Mouse (Mus musculus) midbrain, embryonic 12.5 days (tissue): ENCODE measurements around the gene Fer. TPM values are rescaled to one million over a fixed set of nuclear protein-coding genes. Genes with fewer than 3 reads are reported as not detected.

Experiments used
- ATAC-seq: fragments of 200-750 bp; cut with Nextera tagmentation; 2 replicates; pipeline ENCODE4 v1.8.0; 2017; ENCODE audit warnings: low read depth, moderate TSS enrichment, moderate library complexity; ENCODE audit not compliant: low FRiP score
- H3K27ac ChIP-seq: fragments of 300-500 bp; sonication (generic); replicated peaks from 2 replicates; pipeline ENCODE4 v1.5.1; 2016; ENCODE audit warnings: mild to moderate bottlenecking
- H3K27me3 ChIP-seq: fragments of 300-500 bp; sonication (generic); 2 replicates; pipeline ENCODE4 v1.6.1; 2016; ENCODE audit warnings: mild to moderate bottlenecking
- H3K36me3 ChIP-seq: fragments of 300-500 bp; sonication (generic); 2 replicates; pipeline ENCODE4 v1.6.1; 2016
- H3K4me1 ChIP-seq: fragments of 300-500 bp; sonication (generic); 2 replicates; pipeline ENCODE4 v1.6.1; 2016
- H3K4me2 ChIP-seq: fragments of 300-500 bp; sonication (generic); replicated peaks from 2 replicates; pipeline ENCODE4 v1.6.1; 2016; ENCODE audit warnings: mild to moderate bottlenecking, moderate library complexity
- H3K4me3 ChIP-seq: fragments of 300-500 bp; sonication (generic); 2 replicates; pipeline ENCODE4 v1.5.1; 2016; ENCODE audit warnings: mild to moderate bottlenecking
- H3K9ac ChIP-seq: fragments of 300-500 bp; sonication (generic); replicated peaks from 2 replicates; pipeline ENCODE4 v1.6.1; 2016; ENCODE audit warnings: mild to moderate bottlenecking, moderate library complexity
- H3K9me3 ChIP-seq: fragments of 300-500 bp; sonication (generic); 2 replicates; pipeline ENCODE4 v1.6.1; 2016; ENCODE audit warnings: mild to moderate bottlenecking
- WGBS: fragments of 180-500 bp; shearing (Covaris S2); methylation state at CpG from one replicate; pipeline ENCODE4 v1.1.7; 2016; 5-methylcytosine and 5-hydroxymethylcytosine counted together
- polyA plus RNA-seq: library from polyadenylated mRNA; unstranded; fragments of >200 nt; fragmentation: Nextera tagmentation; extraction: Ambion mirVana; gene quantifications from 2 replicates; pipeline ENCODE4 v1.2.1, GENCODE M21; 2016

Fer gene
- polyA plus RNA-seq, 1 experiment from 2014 or later, result 29.4 TPM

GRCm38 (mm10) chr17:64181291-64181690 lies 318.4 kb downstream of the Fer start:
- no peaks in the 10 kb centered on the region for H3K9me3 ChIP-seq
- ATAC-seq, result no peak
- no peak overlapping the region for H3K27ac ChIP-seq
- WGBS, result 55% methylated on average over 3 of the region's 3 CpGs
- H3K9ac ChIP-seq, result no peak overlapping the region
- no peaks in the 10 kb centered on the region for H3K36me3 ChIP-seq
- H3K4me2 ChIP-seq, result no peak overlapping the region
- no peaks in the 10 kb centered on the region for H3K27me3 ChIP-seq
- H3K4me1 ChIP-seq, result no peaks in the 10 kb centered on the region
- no peak overlapping the region for H3K4me3 ChIP-seq

DNA sequence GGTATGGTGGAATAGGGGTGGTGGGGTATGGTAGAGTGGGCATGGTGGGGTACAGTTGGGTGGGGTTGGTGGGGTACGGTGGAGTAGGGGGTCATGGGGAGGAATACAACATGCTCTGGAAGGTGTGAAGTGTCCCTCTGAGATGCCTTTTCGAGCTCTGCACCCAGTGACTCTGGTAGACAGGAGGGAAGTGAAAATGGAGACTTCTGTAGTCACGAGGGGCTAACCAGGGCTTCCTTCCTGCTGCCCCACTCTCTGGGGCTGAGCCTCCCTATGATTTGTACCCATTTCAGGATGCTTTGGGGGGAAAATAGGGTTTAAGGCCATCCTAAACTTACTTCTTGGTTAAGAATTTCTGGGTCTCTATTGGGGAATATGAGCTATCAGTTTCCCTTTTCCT lies 319.7 kb downstream of the Fer start:
- no peak overlapping the region for H3K9ac ChIP-seq
- no peak overlapping the region for H3K4me2 ChIP-seq
- no peaks in the 10 kb centered on the region for H3K27me3 ChIP-seq
- 93% methylated on average over 3 of the region's 3 CpGs for WGBS
- H3K36me3 ChIP-seq, result no peaks in the 10 kb centered on the region
- no peak overlapping the region for H3K27ac ChIP-seq
- no peak for ATAC-seq
- no peak overlapping the region for H3K4me3 ChIP-seq
- no peaks in the 10 kb centered on the region for H3K9me3 ChIP-seq
- no peaks in the 10 kb centered on the region for H3K4me1 ChIP-seq

DNA sequence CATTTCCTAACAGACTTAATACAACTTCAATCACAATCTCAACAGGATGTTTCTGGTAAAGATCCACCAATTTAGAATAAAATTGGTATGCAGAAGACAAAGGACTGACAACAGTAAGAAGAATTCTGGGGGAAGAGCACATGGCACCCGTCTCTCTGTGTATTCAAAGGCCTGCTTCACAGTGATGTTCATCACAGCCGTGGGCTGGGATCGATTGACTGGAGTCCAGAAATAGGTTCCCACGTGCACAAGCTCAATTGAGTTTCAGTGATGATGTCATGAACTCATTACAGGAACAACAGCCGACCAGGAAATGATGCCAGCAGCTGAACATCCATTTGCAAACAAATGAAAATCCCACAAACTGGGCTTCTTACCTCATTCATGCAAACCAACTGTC lies 320.3 kb downstream of the Fer start:
- Histone ChIP-seq H3K4me3 (no peak overlapping the region), H3K27ac (no peak overlapping the region), H3K4me2 (no peak overlapping the region), H3K9ac (no peak overlapping the region), H3K4me1 (no peaks in the 10 kb centered on the region), H3K9me3 (no peaks in the 10 kb centered on the region), H3K36me3 (no peaks in the 10 kb centered on the region), H3K27me3 (no peaks in the 10 kb centered on the region)
- ATAC-seq, result no peak
- WGBS, result 77% methylated on average over 5 of the region's 5 CpGs

Other genes with a start within 250 kb of the Fer start
- 1.6 and 3.0 TPM in 2 replicates for gene A930002H24Rik, start 729 bp downstream of the Fer start, polyA plus RNA-seq